Mouse (Mus musculus) G1E (cell line): ENCODE results near the gene Commd2.

Experiments used
- CTCF ChIP-seq: IDR thresholded peaks from 2 replicates; pipeline ENCODE4 v1.5.1; 2012; ENCODE audit warnings: low read depth, low read length, inconsistent platforms, mixed read lengths
- GATA1 ChIP-seq: IDR thresholded peaks from 2 replicates; pipeline ENCODE4 v1.6.1; 2012; ENCODE audit warnings: borderline replicate concordance, low read length, inconsistent platforms, mixed read lengths
- GATA2 ChIP-seq: IDR thresholded peaks from 2 replicates; pipeline ENCODE4 v1.6.1; 2012; ENCODE audit warnings: low read depth, low read length, inconsistent platforms, borderline replicate concordance
- POLR2AphosphoS5 ChIP-seq: IDR thresholded peaks from 2 replicates; pipeline ENCODE4 v1.6.1; 2012; ENCODE audit warnings: low read depth, low read length, inconsistent platforms; ENCODE audit not compliant: insufficient replicate concordance
- TAL1 ChIP-seq: conservative IDR thresholded peaks from 2 replicates; pipeline ENCODE4 v1.6.1; 2012; ENCODE audit warnings: low read depth, low read length, inconsistent platforms, mixed read lengths

DNA sequence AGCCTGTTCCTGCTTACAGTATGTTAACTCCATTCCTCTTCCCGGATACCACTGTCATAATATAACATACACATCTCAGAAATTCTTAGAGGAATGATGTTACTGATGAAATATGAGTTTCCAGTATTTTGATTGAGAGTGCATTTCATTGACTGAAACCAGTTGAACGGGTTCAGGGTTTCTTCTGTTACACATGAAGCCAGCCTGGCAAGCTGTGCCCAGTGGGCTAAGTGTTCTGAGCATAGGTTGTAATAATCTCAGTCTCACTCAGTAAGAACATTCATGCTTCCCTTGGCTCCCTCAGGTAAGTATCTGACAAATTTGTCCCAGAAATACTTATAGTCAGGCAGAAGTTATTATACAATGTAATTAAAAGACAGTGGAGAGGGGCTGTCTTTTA, 22.6 kb upstream of the Commd2 start:
- TF ChIP-seq CTCF (no peak), GATA1 (no peak), TAL1 (no peak), POLR2AphosphoS5 (no peak), GATA2 (no peak)
